Mouse (Mus musculus) heart, postnatal 0 days (tissue): Measurements from ENCODE around the gene Ifna1. TPM values are rescaled to one million over a fixed set of nuclear protein-coding genes. Genes with fewer than 3 reads are reported as not detected.
"Not testable (repeated sequence)": the region's sequence is repeated elsewhere in the genome, so short reads cannot be mapped to it uniquely, and the experiment has no call there.

Source experiments
- ATAC-seq: fragments of 200-750 bp; cut with Nextera tagmentation; 2 replicates; pipeline ENCODE4 v1.8.0; 2017; ENCODE audit warnings: low read depth, moderate number of reproducible peaks, moderate library complexity; ENCODE audit not compliant: insufficient read depth
- DNase-seq: peaks from one replicate; pipeline ENCODE4 v3.0.0-alpha.2; 2016; ENCODE audit warnings: low spot score
- H3K27ac ChIP-seq: fragments of 300-500 bp; sonication (generic); 2 replicates; pipeline ENCODE4 v1.5.1; 2014; ENCODE audit warnings: low read depth, mild to moderate bottlenecking
- H3K27me3 ChIP-seq: fragments of 300-500 bp; sonication (generic); 2 replicates; pipeline ENCODE4 v1.6.1; 2014; ENCODE audit warnings: low read length, mixed read lengths; ENCODE audit not compliant: control insufficient read depth, insufficient read depth
- H3K36me3 ChIP-seq: fragments of 300-500 bp; sonication (generic); replicated peaks from 2 replicates; pipeline ENCODE4 v1.6.1; 2014; ENCODE audit warnings: low read length, mixed read lengths; ENCODE audit not compliant: control insufficient read depth, insufficient read depth
- H3K4me1 ChIP-seq: fragments of 300-500 bp; sonication (generic); 2 replicates; pipeline ENCODE4 v1.6.1; 2014; ENCODE audit warnings: antibody characterized with exemption; ENCODE audit not compliant: control insufficient read depth, insufficient read depth
- H3K4me2 ChIP-seq: fragments of 300-500 bp; sonication (generic); 2 replicates; pipeline ENCODE4 v1.6.1; 2014; ENCODE audit warnings: low read depth, mild to moderate bottlenecking, low read length, moderate library complexity
- H3K4me3 ChIP-seq: fragments of 300-500 bp; sonication (generic); 2 replicates; pipeline ENCODE4 v1.5.1; 2014; ENCODE audit warnings: low read depth, low read length
- H3K9ac ChIP-seq: fragments of 300-500 bp; sonication (generic); replicated peaks from 2 replicates; pipeline ENCODE4 v1.6.1; 2014; ENCODE audit warnings: low read depth, low read length, mixed read lengths
- H3K9me3 ChIP-seq: fragments of 300-500 bp; sonication (generic); replicated peaks from 2 replicates; pipeline ENCODE4 v1.6.1; 2016; ENCODE audit warnings: low read length; ENCODE audit not compliant: control insufficient read depth
- CTCF ChIP-seq: IDR thresholded peaks from 2 replicates; pipeline ENCODE4 v1.5.1; 2016; ENCODE audit warnings: antibody characterized with exemption, control low read depth, low read depth
- EP300 ChIP-seq: IDR thresholded peaks from 2 replicates; pipeline ENCODE4 v1.6.1; 2016; ENCODE audit warnings: antibody characterized with exemption, low read depth
- WGBS: fragments of 180-500 bp; shearing (Covaris S2); extraction: QIAGEN DNeasy Blood & Tissue Kit; methylation state at CpG from one replicate; pipeline ENCODE4 v1.1.7; 2014; 5-methylcytosine and 5-hydroxymethylcytosine counted together
- polyA plus RNA-seq: library from polyadenylated mRNA; unstranded; fragments of >200 nt; fragmentation: Nextera tagmentation; extraction: Ambion mirVana; gene quantifications from 2 replicates; pipeline ENCODE4 v1.2.1, GENCODE M21; 2015
- total RNA-seq: library from RNA; depleted of rRNA; stranded (reverse); fragments of >200 nt; gene quantifications from 2 replicates; pipeline ENCODE4 v1.2.3, GENCODE M21; 2014; ENCODE audit warnings: low replicate concordance; rRNA removed

The Ifna1 gene
- not detected in 2 replicates for total RNA-seq
- not detected in 2 replicates for polyA plus RNA-seq

DNA sequence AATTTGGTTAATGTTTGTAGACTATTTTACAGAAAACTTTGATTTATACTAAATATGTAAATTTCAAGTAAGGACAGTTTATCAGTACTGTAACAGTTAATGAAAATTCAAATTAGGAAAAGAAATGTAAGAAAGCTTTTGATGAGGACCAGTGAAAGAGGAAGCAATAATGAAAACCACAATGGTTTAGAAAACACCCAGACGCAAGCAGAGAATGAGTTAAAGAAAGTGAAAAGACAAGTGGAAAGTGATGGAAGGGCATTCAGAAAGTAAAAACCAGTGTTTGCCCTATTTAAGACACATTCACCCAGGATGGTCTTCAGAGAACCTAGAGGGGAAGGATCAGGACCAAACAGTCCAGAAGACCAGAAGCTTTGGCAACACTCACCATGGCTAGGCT, at the start of gene Ifna1:
Gene Ifna1, plus strand, starts transcription at position 390 of the 400 bp plus-strand sequence.
- Histone ChIP-seq H3K4me2 (no peak within 1 kb of the TSS), H3K4me3 (no peak within 1 kb of the TSS), H3K36me3 (no peaks in the 10 kb centered on the region), H3K9ac (no peak within 1 kb of the TSS), H3K27ac (no peak within 1 kb of the TSS), H3K9me3 (no peaks in the 10 kb centered on the region), H3K27me3 (no peaks in the 10 kb centered on the region), H3K4me1 (no peaks in the 10 kb centered on the region)
- ATAC-seq: no peak
- DNase-seq: no peak
- WGBS: 64% methylated on average over 1 of the region's 1 CpGs
- TF ChIP-seq EP300: no peak
- no peak for TF ChIP-seq CTCF

DNA sequence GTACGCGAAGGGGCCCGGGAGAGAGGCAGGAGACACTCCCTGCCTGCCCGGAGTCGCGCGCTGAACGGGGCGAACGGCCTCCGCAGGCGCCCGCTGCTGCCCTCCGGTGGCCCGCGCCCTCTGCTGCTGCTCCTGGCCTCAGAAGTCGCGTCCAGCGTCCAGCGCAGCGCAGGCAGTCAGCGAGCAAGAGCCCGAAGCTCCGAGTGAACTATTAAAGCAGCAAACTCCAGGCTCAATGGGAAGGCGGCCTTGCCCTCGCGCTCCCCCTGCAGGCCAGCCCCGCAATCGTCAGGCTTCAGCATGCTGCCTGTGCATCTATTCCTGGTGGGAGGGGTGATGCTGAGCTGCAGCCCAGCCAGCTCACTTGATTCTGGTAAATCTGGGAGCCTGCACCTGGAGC, 46.9 kb upstream of the Ifna1 start, which contains the start of gene Gm13287:
Gene Gm13287, plus strand, starts transcription at position 301 of the 400 bp plus-strand sequence.
- no CpG with 5 or more reads among the region's 29 CpGs for WGBS
- H3K27ac ChIP-seq, DNase-seq, H3K9ac ChIP-seq, ATAC-seq, H3K4me3 ChIP-seq, H3K36me3 ChIP-seq, H3K9me3 ChIP-seq, H3K4me2 ChIP-seq, H3K27me3 ChIP-seq, H3K4me1 ChIP-seq: not testable (repeated sequence)

DNA sequence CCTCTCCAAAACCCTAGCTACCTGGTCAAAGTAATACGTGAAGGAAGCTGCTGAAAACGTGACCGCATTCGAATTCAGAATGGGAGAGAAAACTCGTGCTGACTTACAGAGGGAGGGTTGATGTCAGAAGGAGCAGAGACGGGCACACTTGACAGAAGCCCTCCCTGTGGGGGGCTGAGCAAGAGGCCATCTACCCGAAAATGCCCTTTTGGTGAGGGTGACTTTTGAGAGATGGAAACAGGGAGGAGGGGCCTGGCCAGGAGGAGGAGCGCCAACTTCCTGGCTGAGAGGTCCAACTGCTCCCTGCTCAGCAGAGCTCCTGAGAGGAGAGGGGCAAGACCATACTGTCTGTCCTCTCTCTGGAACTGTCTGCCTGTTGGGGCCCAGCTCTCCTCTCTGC, 44.7 kb upstream of the Ifna1 start, which contains the start of gene Gm13288:
Gene Gm13288, plus strand, starts transcription at position 301 of the 400 bp plus-strand sequence.
- not testable (repeated sequence) for H3K27ac ChIP-seq, H3K27me3 ChIP-seq, H3K4me2 ChIP-seq, ATAC-seq, DNase-seq, H3K9me3 ChIP-seq, H3K4me1 ChIP-seq, H3K9ac ChIP-seq, H3K36me3 ChIP-seq
- 0 out of 2 replicates have a peak within 1 kb of the TSS, but pooled peaks have one; percentile 24 for H3K4me3 ChIP-seq
- no CpG with 5 or more reads among the region's 8 CpGs for WGBS

DNA sequence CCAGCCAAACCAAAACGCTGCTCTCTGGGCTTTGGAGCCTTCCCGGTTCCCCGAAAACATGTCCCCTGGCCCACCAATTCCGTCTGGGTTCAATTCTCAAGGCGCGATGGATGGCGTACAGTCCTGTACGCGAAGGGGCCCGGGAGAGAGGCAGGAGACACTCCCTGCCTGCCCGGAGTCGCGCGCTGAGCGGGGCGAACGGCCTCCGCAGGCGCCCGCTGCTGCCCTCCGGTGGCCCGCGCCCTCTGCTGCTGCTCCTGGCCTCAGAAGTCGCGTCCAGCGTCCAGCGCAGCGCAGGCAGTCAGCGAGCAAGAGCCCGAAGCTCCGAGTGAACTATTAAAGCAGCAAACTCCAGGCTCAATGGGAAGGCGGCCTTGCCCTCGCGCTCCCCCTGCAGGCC, 44.1 kb upstream of the Ifna1 start:
- H3K4me3 ChIP-seq: 0 out of 2 replicates have a peak overlapping the region, but pooled peaks have one; percentile 24
- not testable (repeated sequence) for ATAC-seq, H3K36me3 ChIP-seq, H3K4me1 ChIP-seq, H3K27ac ChIP-seq, H3K27me3 ChIP-seq, H3K4me2 ChIP-seq, DNase-seq, H3K9ac ChIP-seq, H3K9me3 ChIP-seq
- peak; percentile 32 for TF ChIP-seq CTCF
- WGBS: 0% methylated on average over 4 of the region's 34 CpGs

DNA sequence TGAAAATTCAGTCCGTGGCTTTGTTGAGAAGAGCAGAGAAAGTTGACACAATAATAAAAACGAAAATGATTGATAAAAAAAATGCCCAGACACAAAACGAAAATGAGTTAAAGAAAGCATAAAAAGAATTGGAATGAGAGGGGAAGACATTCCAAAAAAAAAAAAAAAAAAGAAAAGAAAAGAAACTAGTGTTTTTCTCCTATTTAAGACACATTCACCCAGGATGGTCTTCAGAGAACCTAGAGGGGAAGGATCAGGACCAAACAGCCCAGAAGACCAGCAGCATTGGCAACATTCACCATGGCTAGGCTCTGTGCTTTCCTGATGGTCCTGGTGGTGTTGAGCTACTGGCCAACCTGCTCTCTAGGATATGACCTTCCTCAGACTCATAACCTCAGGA, 34.0 kb upstream of the Ifna1 start, which contains the start of gene Ifna7:
Gene Ifna7, plus strand, starts transcription at position 301 of the 400 bp plus-strand sequence.
- DNase-seq (no peak), ATAC-seq (no peak)
- Histone ChIP-seq H3K9me3 (no peaks in the 10 kb centered on the region), H3K4me3 (no peak within 1 kb of the TSS), H3K4me1 (no peaks in the 10 kb centered on the region), H3K27ac (no peak within 1 kb of the TSS), H3K36me3 (no peaks in the 10 kb centered on the region), H3K4me2 (no peak within 1 kb of the TSS), H3K27me3 (no peaks in the 10 kb centered on the region), H3K9ac (no peak within 1 kb of the TSS)
- 52% methylated on average over 3 of the region's 3 CpGs for WGBS
- TF ChIP-seq CTCF (no peak), EP300 (no peak)

DNA sequence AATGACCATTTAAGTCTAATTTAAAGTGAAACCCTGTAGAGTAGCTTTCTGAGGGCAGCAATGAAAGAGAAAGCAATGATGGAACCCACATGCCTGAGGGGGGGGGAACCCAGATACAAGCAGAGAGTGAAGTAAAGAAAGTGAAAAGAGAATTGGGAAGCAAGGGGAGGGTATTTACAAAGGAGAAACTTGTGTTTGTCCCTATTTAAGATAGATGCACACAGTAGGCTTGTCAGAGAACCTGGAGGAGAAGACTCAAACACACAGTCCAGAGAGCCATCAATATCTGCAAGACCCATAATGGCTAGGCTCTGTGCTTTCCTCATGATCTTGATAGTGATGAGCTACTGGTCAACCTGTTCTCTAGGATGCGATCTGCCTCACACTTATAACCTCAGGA, 30.2 kb upstream of the Ifna1 start, which contains the start of gene Ifna11:
Gene Ifna11, plus strand, starts transcription at position 301 of the 400 bp plus-strand sequence.
- TF ChIP-seq EP300 (no peak), CTCF (no peak)
- Histone ChIP-seq H3K9me3 (no peaks in the 10 kb centered on the region), H3K36me3 (no peaks in the 10 kb centered on the region), H3K27me3 (no peaks in the 10 kb centered on the region), H3K4me1 (no peaks in the 10 kb centered on the region), H3K4me3 (no peak within 1 kb of the TSS), H3K4me2 (no peak within 1 kb of the TSS), H3K27ac (no peak within 1 kb of the TSS), H3K9ac (no peak within 1 kb of the TSS)
- DNase-seq (no peak), ATAC-seq (no peak)
- WGBS: 57% methylated on average over 1 of the region's 1 CpGs
